Mouse (Mus musculus) 416B (cell line): ENCODE measurements around the gene Cep170.
A peak's percentile ranks its signal among the peaks of the same experiment; 100 is the strongest.

Experiments used
- DNase-seq: peaks from one replicate; pipeline ENCODE4 v3.0.0; 2011; ENCODE audit warnings: low read depth

Cep170 gene

DNA sequence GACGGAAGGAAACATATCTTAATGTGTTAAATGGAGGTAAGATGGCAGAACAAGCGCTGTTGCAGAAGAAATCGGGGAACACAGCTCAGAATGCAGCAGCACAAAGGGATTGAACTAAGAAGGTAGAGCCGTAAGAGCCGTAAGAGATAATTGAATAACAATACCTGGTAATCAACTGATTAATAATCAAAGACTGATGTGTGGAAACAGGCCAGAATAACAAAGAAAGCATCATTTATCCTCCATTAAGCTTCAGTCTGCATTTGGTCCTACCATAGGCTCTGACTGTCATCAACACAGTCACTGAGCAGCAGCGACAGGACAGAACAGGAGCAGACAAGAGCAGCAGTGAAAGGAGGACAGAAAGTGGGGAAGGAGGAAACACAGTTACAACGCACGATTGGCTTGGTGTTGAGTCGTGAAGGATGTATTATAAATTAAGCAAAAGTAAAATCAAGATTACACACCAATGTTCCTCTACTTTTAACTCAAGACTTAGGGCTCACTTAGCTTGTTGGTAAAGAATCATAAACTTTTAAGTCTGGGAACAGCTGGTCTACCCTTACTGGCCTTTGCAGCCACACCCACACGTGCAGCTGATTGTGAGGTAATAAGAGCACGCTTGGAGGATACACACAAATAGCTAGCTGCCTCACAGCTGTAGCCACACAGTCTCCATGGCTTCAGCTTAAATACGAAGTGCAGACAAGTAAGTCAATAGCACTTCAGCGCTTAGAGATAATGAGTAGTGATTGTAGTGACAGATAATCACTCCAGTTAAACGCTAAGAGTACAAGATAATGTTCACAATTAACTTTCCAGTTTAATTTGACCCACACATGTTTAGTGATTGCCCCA, 59.8 kb downstream of the Cep170 start:
- no peak for DNase-seq

DNA sequence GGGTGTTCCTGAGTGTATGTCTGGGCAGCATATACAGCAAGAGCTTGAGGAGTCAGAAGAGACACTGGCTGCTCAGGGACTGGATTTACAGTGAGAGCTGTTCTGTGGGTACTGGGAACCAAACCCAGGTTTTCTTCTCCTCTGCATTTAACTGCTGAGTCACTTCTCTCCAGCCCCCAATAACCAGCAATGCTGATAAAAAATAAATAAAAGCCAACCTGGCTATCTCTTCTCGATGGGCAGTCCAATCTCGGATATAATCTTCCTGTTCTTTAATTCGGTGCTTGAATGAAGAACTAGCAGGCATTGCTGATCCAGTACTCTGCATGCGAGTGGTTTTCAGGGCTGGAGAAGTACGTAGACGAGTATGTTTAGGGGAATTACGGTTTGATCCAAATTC, 64.2 kb downstream of the Cep170 start:
- no peak for DNase-seq

DNA sequence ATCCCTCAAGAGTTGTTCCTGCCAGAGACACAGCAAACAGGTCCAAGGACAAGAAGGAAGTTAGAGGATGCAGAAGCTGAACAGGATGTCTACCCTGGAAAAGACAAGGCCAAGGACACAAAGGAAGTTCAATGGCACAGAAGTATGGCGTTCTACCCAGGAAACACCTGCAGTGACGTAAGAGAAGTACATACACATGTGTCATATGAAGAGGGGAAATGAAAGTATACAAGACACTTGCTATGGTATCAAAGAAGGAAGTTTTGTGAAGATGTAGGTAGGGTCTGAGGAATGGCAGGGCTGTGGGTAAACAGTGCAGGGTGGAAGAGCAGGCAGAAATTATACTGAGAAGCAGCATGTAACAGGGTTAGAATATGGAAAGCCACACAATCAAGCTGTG, 81.0 kb downstream of the Cep170 start:
- peak; percentile 23 for DNase-seq

DNA sequence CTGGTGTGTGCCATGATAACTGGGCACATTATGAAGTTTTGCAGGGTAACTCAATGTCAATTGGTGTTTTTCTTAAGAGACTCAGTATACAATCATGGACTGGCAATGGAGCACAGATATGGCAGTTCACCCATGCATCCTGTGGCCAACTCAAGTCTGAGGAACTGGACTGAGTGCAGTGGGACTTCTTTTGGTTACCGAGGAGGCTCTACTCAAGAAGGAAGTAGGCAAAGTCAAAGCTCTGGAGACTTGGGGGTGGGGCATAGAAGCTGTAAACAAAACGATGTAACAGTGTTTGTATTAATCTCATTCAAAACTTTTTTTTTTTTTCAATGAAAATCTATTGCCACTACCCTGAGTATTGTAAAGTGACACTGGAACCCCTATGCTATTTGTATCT, 83.3 kb downstream of the Cep170 start:
- no peak for DNase-seq

DNA sequence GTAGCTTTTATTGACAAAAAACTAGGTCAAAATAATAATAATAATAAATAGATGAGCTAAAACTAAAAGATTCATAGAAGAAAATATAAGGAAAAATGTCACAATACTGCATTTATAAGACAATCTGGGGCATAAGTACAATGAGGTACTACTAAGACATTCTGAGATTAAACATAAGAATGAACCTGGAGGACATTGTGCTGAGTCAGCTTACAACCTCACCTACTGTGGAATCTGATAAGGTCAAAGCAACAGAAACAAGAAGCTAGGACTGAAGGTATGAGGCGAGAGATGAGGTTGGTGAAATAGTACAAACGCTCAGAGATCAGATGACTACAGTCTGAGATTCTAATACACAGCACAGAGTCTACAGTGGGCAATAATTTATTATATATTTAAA, 86.5 kb downstream of the Cep170 start:
- no peak for DNase-seq

DNA sequence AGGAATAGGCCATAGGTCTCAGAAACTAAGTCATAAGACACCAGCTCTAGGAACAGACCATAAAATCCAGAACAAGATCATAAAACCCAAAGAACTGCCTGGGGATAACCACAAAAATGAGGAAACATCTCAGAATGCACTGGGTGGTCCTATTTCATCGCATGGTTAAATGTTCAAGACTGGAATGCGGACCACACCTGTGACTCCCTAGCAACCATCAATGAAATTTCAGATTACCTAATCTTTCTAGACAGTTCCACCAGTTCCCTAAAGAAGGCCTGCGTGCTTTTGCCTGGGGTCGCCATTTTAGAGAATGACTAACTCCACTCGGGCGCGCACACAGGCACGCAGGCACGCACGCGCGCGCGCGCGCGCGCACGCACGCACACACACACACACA, 89.1 kb downstream of the Cep170 start:
- no peak for DNase-seq

DNA sequence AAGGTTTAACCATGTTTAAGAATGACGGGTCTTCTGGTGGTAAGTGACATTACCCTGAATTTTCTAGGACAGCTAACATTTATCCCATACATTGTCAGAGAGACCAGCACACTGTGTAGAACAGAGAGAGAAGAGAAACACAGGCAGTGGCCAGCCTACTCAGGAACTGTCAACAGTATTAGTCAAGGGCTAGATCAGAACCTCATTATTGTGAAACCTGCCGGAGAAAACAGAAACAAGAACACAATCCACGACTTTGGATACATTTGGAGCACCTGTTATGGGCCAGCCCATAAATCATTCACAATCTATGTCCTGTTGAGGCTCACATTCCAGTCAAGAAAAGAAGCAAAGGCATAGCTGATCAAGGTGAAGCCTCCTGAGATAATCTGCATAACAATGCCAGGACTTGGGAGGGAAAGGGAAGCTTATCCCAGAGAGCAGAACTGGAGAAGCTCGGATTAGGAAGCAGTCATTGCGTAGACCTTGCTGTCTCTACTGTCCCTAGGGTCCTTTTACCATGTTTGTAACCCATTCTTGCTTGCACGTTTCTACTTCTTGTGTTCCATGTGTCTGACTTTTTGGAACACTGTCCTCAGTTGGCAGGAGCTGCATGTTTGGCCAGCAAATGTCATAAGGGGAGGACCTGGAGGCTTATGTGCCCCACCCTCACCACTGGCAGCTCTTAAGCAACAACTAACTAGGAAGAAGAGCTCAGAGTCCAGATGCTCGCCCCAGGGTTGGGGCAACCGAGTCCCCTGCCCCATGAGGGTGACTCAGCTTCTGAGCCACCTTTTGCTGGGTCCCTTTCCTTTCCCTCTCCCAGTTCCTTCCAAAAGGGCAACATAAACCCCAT, 89.8 kb downstream of the Cep170 start:
- DNase-seq, result peak; percentile 12

DNA sequence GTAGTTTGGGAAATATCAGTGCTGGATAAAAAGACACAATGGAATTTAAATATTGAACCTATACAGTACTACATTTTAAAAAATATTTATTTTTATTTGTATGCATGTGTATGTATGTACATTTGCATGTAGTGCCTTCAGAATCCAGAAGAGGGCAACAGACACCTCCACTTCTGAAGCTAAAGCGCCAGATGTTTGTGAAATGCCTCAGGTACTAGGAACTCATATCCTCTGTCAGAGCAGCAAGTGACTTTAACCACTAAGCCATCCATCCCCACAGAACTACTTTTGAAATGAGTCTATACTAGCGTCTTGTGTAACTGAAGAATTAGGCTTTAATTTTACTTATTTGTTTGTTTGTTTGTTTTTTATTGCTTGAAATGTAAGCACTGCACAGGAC, 101.4 kb downstream of the Cep170 start:
- DNase-seq, result peak; percentile 88

DNA sequence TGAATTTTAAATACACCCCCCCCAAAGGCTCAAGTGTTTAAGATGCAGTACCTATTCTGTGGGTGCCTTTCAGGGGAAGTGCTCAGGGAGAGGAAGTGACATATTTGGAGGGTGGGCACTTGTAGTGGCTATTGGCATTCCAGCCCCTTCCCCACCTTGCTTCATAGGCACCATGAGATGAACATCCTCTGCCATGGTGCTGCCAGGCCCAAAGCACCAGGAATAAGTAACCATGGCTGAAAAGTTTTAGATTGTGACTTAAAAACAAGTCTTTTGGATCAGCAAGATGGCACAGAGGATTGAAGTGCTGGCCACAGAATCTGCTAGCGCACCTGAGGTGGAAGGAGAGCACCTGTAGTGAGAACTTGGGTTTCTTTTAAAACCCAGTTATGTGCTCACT, 113.6 kb downstream of the Cep170 start:
- DNase-seq, result no peak

DNA sequence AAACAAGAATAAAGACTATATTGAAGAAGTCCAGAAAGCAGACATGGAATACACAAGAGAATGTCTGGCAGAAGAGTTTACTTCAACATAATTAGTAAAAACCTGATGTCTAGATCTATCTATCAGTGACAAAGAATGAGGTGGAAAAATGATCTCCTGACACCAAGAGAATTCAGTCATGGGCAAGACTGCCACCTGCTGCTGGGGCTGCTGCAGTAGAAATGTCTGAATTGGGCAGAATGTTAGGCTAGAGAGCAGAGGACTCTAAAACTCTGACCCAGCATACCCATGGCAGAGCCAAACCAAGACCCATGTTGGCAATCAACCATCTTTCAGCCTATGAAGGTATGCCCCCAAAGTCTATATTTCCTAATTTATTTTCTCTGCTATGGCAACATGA, 114.1 kb downstream of the Cep170 start:
- DNase-seq, result peak; percentile 32

DNA sequence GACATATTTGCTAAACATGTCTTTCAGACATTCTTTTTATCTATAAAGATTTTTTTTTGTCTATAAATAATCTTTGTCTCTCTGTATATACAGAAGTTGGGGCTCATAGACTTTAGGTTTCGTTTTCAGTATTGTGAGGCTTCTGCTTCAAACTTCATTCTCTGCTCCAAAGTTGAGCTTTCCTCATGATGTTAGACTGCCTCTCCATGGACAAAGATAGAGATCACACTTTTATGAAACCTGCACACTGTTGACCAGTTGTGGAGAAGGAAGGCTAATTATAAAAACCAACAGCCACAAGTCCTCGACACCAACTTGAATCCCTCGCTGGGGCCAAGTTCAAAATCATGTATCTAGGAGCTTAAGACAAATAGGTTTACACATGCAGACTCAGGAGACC, 115.2 kb downstream of the Cep170 start:
- no peak for DNase-seq

DNA sequence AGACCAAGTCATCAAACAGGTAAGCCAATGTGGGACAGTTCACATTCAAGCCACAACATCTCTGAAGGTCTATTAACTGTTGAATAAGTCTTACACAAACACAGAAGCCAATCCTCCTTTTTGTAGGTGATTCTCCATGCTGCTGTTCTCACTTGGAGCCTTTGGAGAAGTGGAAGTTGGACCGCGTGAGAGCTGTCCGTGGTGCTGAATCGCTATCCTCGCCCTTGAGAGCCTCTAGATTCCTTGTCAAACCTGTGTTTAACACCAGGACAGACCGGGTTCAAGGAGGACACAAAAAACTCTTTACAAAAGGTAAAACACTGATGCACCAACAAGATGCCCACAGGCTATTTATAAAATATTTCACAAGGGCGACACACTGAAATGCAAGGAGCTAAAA, 116.8 kb downstream of the Cep170 start:
- peak; percentile 49 for DNase-seq

DNA sequence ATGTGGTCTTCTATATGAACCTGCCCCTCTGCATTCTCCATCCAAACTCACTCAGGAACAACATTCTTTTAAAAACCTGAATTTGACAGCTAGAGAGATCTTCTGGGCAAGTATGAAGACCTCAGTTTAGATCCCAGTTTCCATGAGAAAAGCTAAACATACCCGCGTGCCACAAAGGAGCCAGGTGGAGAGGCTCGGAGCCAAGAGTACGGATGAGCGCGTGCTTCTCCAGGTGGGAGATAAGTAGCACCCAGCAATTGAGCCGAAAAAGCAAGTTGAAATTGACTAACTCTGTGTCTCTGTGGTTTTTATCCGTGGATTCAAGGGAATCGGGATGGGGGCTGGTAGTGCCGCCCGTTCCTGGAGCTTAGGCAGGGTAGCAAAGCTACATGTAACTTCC, 122.8 kb downstream of the Cep170 start:
- DNase-seq, result no peak

DNA sequence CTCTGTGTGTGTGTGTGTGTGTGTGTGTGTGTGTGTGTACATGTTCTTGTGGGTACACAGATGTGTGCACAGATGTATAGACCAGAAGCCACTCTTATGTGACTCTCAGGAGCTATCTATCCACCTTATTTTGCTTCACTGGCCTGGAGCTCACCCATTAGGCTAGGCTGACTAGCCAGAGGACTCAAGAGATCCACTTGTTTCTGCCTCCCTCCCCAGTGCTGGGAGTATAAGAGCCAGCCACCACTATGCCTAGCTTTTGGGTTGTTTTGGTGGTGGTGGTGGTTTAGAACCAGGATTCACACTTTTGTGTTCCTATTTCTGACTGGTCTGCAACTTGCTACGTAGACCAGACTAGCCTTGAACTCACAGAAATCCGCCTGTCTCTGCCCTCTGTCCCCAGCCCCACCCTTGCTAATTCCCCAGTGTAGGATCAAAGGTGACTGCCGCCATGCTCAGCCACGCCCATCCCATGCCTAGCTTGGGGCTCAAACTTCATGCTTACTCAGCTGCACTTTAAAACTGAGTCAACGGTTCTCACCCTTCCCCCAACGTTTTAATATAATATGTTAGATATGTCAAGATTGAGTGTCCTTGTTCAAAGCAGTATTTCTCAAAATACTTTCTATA, 125.5 kb downstream of the Cep170 start:
- DNase-seq, result no peak
